Mouse (Mus musculus) large intestine, adult 2 months (tissue): ENCODE measurements at regions not wholly inside any gene's neighbourhood (a gene's known extent, or its start where the extent isn't known, plus 50 kb on each side); places are given as distances from the start of the nearest gene placed in this dataset.

Experiments
- DNase-seq: peaks from one replicate; pipeline ENCODE4 v3.0.0-alpha.2; 2012; ENCODE audit warnings: low read depth, low spot score
- WGBS: fragments of 180-500 bp; shearing (Covaris S2); methylation state at CpG from one replicate; pipeline ENCODE4 v1.1.7; 2018; 5-methylcytosine and 5-hydroxymethylcytosine counted together

GRCm38 (mm10) chr14:76665754-76666371, 109.2 kb upstream of the Serp2 start:
- DNase-seq: no peak
- 74% methylated on average over 12 of the region's 12 CpGs for WGBS

GRCm38 (mm10) chr14:76664586-76665508, 108.2 kb upstream of the Serp2 start:
- WGBS: 48% methylated on average over 11 of the region's 11 CpGs
- DNase-seq: no peak

GRCm38 (mm10) chr14:76663816-76664215, 107.1 kb upstream of the Serp2 start:
- 96% methylated on average over 2 of the region's 2 CpGs for WGBS
- DNase-seq: no peak

- 41% methylated on average over 7 of the region's 7 CpGs for WGBS
- DNase-seq: no peak
Observed at GRCm38 (mm10) chr14:76662871-76663270, 106.2 kb upstream of the Serp2 start.

GRCm38 (mm10) chr14:76660906-76661305, 104.2 kb upstream of the Serp2 start:
- DNase-seq: no peak
- WGBS: 94% methylated on average over 2 of the region's 2 CpGs

GRCm38 (mm10) chr14:76658952-76659502, 102.3 kb upstream of the Serp2 start:
- 66% methylated on average over 15 of the region's 15 CpGs for WGBS
- DNase-seq: no peak

- DNase-seq: no peak
- 59% methylated on average over 9 of the region's 9 CpGs for WGBS
Observed at GRCm38 (mm10) chr14:76657784-76658610, 101.3 kb upstream of the Serp2 start.

- DNase-seq: no peak
- WGBS: 22% methylated on average over 7 of the region's 7 CpGs
Observed at GRCm38 (mm10) chr14:76657375-76657774, 100.7 kb upstream of the Serp2 start.

- WGBS: 44% methylated on average over 9 of the region's 9 CpGs
- DNase-seq: no peak
Observed at GRCm38 (mm10) chr14:76652356-76653126, 95.9 kb upstream of the Serp2 start.

GRCm38 (mm10) chr14:76651096-76651495, 94.4 kb upstream of the Serp2 start:
- no peak for DNase-seq
- WGBS: 78% methylated on average over 8 of the region's 8 CpGs

- WGBS: 97% methylated on average over 3 of the region's 3 CpGs
- no peak for DNase-seq
Observed at GRCm38 (mm10) chr14:76649927-76650326, 93.2 kb upstream of the Serp2 start.

GRCm38 (mm10) chr14:76644716-76645115, 88.0 kb upstream of the Serp2 start:
- 91% methylated on average over 3 of the region's 3 CpGs for WGBS

GRCm38 (mm10) chr14:76641752-76642529, 85.3 kb upstream of the Serp2 start:
- DNase-seq: no peak
- WGBS: 96% methylated on average over 4 of the region's 4 CpGs

More at GRCm38 (mm10) chr14:76644716-76645115, 88.0 kb upstream of the Serp2 start:
- DNase-seq: no peak

GRCm38 (mm10) chr14:76633170-76633569, 76.5 kb upstream of the Serp2 start:
- DNase-seq: no peak
- WGBS: 74% methylated on average over 6 of the region's 6 CpGs

GRCm38 (mm10) chr14:76632763-76633162, 76.1 kb upstream of the Serp2 start:
- 78% methylated on average over 6 of the region's 6 CpGs for WGBS
- DNase-seq: no peak

- WGBS: 91% methylated on average over 6 of the region's 6 CpGs
- no peak for DNase-seq
Observed at GRCm38 (mm10) chr14:76631740-76632139, 75.1 kb upstream of the Serp2 start.

GRCm38 (mm10) chr14:76631181-76631580, 74.5 kb upstream of the Serp2 start:
- 87% methylated on average over 4 of the region's 4 CpGs for WGBS
- DNase-seq: no peak

GRCm38 (mm10) chr14:76629913-76630478, 73.3 kb upstream of the Serp2 start:
- no peak for DNase-seq
- WGBS: 46% methylated on average over 11 of the region's 11 CpGs
